Mouse (Mus musculus): ENCODE measurements around the gene Odf2.
"Not testable (repeated sequence)": the region's sequence is repeated elsewhere in the genome, so short reads cannot be mapped to it uniquely, and the experiment has no call there.

The Odf2 gene

DNA sequence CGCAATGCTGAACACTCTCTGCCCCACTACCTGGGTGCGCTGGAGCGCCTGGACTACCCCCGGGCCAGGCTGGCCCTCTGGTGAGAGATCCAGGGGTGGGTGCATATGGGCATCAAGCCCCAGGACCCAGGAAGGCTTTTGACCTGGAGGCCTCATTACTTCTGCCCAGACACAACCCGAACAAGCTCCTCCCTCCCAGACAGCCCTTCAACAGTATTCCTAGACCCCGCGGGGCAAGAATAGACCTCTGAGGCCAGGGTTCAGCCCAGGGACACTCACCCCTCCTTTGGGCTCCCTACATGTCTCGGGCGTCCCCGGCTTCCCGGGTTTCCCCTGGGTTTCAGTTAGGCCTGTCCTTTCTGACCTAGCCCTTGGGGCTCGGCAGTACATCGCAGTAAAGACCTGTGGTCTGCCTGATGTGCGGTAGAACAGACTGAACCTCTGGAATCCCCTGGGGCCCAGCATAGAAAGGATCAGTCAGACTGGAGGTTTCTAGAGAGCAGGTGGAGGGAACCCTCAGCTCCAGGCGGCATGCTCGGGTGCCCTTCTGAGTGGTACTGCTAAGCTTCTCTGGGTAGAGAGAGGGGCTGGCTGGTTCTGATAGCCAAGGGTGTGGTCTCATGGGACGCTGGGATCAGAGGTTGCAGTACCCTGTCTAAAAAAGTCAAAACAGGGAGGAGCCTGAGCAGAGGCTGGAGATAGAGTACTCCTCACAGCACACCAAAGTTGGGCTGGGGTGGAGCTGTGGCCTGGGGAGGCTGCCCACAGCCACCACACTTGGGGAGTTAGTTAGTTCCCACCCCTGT is 19.2 kb upstream of the Odf2 start:
- no peak for DNase-seq (ENCODE audit: low spot score)

DNA sequence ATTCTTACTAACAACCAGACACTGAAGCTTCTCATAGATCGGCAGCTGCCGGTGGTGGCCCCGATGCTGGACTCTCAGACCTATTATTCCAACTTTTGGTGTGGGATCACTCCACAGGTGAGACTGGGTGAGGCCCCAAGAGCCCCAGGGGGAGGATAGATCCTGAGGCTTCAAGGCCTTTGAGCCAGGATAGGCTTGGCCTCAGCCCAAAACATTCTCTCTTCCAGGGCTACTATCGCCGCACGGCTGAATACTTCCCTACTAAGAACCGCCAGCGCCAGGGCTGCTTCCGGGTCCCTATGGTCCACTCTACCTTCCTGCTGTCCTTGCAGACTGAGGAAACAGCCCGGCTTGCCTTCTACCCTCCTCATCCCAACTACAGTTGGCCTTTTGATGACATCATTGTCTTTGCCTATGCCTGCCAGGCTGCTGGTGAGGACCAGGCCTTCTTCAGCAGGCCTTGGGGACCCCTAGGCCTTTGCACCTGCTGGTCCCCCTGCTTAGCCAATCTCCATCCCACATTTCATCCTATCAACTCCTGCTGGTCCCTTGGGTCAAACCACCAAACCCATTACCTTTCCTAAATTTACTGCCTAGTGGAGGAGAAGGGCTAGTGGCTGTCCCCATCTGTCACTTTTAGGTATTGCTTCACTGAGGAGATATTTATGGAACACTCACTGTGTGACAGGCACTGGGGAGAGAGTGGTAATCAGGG is 16.3 kb upstream of the Odf2 start:
- no peak for DNase-seq (ENCODE audit: low spot score)

DNA sequence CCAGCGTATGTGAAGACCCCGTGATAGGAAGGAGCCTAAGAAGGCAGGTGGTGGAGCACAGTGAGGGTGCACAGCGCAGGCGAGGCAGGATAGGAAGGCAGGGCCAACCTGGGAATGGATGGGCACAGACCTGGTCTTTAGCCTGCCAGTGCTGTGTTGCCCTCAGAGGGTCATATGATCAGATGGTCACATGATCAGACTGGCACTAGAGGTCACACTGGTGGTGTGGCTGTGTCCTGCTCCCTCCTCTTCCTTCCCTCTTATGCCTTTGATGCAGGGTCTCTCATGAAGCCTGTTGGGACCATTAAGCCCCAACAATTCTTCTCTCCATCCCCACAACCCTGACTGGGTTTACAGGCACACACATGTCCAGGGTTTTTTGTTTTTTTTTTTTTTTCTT is 15.2 kb upstream of the Odf2 start:
- no peak for DNase-seq (ENCODE audit: low spot score)

DNA sequence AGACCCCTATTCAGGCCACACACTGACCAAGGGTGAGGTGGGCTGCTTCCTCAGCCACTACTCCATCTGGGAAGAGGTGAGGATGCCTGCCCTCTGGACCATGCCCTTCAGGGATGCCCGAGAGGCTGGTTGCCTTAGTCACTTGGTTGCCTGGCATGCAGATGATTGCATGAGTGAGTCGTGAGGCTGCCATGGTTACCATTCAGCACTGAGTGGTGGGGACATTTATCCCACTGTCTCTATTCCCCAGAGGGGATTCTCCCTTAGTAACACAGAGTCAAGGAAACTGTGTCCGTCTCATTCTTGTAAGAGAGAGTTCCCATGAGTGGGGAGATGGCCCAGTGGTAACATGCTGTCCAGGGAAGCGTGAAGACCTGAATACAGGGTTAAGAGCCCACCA is 11.0 kb upstream of the Odf2 start:
- DNase-seq (ENCODE audit: low spot score) = no peak

DNA sequence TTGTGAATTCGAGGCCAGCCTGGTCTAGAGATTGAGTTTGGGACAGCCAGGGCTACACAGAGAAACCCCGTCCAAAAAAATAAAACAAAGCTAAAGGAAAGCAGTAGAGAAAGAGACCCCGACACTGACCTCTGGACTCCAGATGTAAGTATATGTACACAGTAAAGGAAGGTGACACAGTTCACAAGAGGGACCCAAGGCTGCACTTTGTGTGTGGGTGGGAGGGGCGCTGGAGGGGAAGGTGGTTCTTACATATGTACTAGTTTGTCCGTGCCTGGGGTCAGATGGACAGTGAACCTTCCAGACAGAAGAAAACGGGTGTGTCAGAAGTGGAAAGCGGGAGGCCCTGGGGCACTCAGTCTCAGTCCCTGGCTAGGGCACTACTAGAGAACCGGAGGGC is 9.8 kb upstream of the Odf2 start:
- no peak for DNase-seq (ENCODE audit: low spot score)

DNA sequence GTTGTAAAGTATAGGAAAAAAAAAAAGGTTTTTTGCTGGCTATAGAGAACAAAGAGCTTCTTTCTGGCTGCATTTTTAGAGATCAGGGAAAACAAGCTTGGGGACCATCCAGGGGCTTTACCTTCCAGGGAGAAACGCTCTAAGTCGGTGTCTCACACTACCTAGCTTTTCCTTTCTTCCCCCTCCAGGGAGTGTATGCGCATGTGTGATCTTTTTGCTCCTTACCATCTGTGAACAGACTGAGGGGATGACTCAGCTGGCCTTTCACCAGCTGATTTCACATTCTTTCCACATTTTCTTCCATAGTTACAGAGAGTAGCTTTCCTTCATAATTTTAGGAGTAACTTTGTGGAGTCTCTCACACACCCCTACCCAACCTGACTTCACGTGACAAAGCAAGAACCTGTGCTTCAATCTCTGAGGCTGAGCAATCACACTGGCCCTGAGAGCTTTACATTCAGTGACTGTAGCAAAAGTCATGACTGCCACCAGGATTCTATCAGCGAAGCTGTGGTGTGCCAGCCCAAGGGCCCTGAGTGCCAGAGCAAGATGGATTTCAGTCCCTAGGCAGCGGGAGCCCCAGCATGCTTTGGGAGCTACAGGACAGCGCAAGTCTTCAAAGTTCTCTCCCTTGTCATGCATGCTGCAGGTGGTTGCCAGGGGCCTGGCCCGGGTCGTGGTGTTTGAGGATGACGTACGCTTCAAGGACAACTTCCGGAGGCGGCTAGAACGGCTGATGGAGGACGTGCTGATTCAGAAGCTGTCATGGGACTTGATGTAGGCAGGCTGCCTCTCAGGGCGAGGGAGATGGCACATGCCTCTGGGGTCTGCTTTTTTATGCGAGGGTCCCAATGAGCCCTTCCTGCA is 8.8 kb upstream of the Odf2 start:
- DNase-seq (ENCODE audit: low spot score) = no peak

DNA sequence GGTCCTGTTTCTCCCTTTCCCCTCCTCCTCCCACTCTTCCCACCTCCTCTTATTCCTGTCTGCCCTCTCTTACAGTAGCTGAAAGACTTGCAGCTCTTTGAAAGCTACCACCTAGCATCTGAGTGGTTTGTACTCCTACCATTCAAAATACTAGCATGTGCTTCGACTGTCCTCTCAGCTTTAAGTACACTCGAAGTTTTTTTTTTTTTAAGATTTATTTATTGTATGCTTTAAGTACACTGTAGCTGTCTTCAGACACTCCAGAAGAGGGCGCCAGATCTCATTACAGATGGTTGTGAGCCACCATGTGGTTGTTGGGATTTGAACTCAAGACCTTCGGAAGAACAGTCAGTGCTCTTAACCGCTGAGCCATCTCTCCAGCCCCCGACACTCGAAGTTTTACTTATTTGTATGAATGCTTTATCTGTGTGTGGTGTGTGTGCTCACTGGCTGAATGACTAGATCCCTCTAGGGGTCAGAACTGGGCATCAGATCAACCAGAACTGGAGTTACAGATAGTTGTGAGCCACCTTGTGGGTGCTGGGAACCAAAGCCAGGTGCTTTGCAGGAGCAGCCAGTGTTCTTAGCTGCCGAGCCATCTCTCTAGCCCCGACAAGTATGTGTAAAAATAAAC is 2.2 kb upstream of the Odf2 start:
- DNase-seq (ENCODE audit: low spot score) = not testable (repeated sequence)

DNA sequence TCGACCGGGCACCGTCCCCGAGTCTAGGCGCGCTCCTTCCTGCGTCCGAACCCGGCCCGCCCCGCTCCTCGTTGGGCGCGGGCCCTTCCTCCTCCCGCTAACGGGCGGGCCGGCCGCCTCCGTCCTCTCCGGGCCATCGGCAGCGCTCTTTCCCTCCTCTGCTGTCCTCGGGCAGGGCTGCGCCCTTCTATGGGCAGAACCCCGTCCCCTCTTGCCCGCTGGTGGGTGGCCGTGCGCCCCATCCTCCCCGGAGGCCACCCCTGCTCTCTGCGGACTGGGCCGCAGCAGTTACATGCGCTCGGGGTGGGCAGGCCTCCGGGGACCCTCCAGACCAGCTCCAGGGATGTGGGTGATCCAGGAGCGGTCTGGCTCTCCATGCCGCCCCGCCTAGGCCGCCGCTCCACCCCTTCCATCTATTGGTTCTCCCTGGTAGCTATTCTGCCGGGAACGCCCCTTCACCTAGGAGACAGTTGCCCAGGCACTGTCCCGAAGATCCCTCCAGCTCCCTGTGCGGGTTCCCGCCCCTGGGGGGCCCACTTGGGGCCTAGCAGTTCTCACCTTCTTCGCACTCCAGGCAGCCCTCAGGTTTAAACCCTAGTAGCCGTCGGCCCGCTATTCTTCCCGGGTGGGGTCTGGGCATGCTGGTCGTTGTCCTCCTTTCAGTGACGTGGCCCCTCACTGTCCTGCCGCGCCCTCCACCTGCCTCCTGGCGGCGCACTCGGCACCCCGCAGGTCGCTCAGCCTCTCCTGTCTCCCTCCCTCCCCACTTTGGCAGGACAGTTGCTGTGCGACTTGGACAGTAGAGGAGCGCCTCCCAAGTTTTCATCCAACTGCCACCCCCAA is 1.2 kb downstream of the Odf2 start:
- peak; percentile 86 for DNase-seq (ENCODE audit: low spot score)

DNA sequence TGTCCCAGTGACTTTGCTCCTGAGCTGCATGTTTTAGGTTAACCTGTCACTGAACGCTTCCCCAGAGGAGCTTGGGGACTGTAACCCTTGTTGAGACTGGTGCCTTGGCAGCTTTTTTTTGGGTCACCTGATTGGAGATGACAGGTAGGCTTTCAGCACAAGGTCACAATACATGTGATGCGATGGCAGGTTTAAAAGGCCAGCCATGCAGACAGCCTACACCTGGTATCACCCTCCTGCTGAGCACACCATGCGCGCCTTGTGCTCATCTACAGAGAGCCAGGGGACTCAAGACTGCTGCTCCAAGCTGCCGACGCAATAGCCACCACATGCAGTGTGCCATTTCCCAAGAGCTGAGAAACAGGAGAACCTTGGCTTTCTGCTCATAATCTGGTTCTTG is 2.8 kb downstream of the Odf2 start:
- DNase-seq (ENCODE audit: low spot score) = no peak

DNA sequence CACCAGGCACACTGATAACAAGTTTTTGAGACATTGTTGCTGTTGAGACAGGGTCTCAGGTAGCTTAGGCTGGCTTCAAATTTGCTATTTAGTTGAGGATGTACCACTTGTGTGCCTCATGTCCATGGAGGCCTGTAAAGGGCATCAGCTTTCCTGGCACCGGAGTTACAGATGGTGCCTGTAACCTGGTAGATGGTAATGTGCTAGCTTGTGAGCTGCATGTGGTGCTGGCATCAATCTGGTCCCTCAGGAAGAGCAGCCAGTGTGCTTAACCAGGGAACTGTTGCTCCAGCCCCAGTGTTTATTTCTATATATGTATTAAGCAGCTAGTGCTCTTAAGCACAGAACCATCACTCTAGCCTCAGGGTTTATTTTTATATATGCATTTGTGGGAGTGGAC is 7.0 kb downstream of the Odf2 start:
- no peak for DNase-seq (ENCODE audit: low spot score)

DNA sequence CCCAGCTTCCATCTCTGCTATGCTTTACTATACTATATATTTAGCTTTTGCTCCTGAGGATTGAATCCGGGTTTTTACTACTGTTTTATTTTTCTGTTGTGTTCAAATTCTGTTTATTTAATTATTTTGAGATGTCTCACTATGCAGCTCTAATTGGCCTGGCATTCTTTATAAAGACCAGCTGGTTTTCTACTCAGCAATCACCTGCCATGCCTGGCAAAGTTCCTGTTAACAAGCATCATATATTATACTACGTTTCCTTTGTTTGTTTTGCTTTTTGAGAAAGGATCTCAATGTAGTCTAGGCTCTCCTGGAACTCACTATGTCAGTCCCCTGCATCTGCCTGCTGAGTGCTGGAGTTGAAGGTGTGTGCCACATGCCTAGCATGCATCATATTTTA is 8.3 kb downstream of the Odf2 start:
- no peak for DNase-seq (ENCODE audit: low spot score)

DNA sequence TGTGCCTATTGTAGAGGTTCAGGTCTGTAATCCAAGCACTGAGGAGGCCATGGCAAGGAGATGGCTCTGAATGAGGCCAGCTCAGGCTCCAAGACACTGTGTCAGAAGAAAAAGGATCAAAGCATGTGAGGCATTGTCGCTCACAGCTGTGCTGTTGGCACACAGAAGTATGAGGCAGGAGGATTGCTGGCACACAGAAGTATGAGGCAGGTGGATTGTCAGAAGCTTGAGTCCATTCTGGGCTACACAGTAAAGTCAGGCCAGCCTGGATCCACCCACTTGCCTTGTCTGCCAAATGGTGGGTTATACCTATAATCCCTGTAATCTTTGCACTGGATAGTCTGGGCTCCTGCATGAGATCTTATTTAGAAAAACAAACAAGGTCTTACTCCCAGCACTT is 9.1 kb downstream of the Odf2 start:
- no peak for DNase-seq (ENCODE audit: low spot score)

DNA sequence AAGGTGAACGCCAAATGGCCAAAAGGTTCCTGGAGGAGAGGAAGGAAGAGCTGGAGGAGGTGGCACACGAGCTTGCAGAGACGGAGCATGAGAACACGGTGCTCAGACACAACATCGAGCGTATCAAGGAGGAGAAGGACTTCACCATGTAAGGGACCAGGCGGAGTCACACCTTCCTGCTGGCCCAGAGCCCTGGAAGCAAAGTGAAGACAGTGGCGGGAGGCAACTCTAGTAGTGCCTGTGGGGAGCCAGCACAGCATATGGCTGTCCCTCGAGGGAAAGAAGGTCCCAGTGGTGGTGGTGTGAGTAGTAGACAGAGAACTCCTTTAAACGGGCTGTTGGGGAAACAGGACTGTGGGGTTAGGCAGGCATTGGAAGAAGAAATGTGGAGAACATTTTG is 13.2 kb downstream of the Odf2 start:
- no peak for DNase-seq (ENCODE audit: low spot score)

DNA sequence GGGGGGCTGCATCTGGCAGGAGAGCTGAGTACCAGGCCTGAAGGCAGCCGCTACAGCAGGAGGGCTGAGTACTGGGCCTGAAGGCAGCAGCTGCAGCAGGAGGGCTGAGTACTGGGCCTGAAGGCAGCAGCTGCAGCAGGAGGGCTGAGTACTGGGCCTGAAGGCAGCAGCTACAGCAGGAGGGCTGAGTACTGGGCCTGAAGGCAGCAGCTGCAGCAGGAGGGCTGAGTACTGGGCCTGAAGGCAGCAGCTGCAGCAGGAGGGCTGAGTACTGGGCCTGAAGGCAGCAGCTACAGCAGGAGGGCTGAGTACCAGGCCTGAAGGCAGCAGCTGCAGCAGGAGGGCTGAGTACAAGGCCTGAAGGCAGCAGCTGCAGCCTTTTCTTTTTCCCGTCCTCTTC is 19.1 kb downstream of the Odf2 start:
- not testable (repeated sequence) for DNase-seq (ENCODE audit: low spot score)

DNA sequence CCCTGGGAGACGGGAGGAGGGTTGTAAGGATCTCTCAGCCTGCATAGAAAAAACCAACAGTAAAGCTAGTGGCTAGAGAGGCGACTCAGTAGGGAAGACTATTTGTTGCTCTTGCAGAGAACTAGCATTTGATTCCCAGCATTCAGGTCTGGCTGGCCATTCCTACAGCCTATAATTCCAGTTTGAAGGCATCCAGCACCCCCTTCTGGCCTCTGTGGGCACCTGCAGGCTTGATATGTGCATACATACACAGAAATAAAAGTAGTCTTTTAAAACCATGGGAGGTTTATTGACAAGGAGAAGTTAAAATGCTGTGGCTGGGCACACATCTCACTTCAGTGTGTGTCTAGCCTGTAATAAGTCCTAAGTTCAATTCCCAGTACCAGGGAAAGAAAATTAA is 21.0 kb downstream of the Odf2 start:
- no peak for DNase-seq (ENCODE audit: low spot score)

DNA sequence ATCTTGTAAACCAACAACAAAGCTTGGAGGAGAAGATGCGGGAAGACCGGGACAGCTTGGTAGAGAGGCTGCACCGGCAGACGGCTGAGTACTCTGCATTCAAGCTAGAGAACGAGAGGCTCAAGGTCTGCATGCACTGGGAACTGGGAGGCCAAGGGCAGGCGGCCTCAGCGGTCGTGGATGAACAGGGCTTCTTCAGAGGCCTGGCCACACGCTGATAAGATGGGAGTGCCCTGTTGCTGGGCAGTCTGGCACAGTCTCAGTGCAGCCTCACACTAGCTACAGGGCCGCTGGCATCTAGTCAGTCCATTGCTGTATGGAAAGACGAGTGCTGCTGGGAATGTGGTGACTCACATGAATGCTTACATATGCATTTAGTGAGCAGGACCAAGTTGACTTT is 28.6 kb downstream of the Odf2 start:
- no peak for DNase-seq (ENCODE audit: low spot score)

DNA sequence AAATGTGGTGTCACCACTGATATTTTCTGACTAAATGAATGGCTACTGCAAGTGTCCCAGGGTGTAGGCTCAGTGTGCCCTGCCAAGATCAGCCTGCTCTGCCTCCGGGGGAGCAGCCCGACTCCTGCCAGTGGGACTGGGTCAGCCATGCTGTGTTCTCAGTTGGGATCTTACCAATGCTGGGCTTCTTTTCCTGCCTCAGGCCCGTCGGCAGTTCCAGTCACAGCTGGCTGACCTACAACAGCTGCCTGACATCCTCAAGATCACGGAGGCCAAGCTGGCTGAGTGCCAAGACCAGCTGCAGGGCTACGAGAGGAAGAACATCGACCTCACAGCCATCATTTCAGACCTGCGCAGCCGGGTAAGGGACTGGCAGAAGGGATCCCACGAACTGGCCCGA is 33.0 kb downstream of the Odf2 start:
- peak; percentile 23 for DNase-seq (ENCODE audit: low spot score)

DNA sequence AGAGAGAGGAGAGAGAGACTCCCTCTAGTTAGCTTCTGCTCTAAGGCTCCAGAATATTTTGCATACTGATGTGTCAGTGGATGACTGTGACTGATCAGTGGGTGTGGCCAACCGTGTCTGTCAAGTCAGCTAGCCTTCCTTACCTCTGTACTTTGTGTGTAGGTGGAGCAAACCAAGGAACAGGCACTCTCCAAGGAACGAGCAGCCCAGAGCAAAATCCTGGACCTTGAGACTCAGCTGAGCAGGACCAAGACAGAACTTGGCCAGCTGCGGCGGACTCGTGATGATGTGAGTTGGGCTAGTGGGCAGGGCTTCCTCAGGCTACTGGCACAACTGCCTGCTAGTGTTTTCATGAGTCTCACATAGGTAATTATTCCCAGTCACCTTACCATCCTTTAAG is 37.5 kb downstream of the Odf2 start:
- DNase-seq (ENCODE audit: low spot score) = no peak

DNA sequence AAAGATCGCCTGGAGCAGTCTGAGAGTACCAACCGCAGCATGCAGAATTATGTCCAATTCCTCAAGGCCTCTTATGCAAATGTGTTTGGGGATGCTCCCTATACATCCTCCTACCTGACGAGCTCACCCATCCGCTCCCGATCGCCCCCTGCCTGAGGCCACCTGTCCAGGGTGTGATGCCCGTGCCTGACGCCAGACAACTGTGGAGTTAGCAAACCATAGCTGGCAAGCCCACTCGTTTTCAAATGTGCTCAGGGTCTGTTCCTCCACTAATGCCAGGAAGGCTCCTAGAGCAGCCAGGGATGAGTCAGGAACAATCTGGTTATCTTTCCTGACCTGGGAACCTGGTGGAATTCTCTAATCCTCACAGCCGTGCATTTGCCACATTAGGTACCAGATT is 41.5 kb downstream of the Odf2 start:
- no peak for DNase-seq (ENCODE audit: low spot score)

DNA sequence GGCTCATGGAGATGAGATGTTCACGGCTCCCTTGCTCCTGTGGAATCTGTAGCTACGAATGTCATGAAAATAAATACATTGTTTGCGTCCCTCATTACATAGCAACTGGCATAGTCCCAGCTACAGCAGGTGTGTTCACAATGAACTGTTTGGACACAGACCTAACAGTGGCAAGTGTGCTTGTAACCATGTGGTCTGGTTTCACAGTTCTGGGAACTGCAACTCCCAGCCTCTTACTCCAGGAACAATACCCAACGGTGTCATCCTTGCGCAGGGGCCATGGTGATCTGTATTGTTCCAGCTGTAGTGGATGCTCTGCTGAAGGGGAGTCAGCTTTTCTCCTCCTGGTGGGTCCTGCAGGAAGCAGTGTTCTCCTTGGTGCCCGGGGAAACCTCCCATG is 42.2 kb downstream of the Odf2 start:
- DNase-seq (ENCODE audit: low spot score) = no peak

DNA sequence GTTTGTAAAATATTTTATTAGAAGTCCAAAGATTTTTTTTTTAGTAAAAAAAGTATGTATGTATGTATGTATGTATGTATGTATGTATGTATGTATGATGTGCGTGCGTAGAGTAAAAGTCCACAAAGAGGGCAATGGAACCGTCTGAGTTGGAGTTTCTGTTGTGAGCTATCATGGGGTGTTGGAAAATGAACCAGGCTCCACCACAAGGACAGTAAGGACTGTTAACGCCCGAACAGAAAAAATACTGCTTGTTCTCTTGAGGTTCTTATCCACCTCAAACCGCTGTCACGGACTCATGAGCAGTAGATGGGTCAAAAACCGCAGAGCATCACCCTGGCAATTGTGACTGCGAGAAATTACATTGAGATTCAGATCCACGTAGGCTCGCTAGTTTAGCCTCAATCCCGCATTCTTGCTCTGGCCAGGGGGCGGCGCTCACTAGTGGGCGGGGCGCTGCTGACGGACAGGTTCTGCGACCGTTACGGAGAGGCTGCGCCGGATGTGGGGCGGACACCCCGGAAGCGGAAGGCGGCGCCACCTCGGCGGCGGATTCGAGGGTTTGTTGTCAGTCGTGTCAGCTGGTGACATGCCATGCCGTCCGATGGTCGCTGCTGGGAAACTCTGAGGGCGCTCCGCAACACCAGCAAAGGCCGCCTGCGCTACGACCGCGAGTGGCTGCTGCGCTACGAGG is 46.0 kb downstream of the Odf2 start, which contains the start of gene Gle1:
Gle1 (plus strand) TSS at position 521 of the 694 bp plus-strand sequence.
- DNase-seq (ENCODE audit: low spot score) = peak; percentile 91
